Mouse (Mus musculus) embryonic fibroblast, embryonic 13.5 days (primary cell): ENCODE data around the gene Slc15a4.

Experiments used
- CTCF ChIP-seq: IDR thresholded peaks from 2 replicates; pipeline ENCODE4 v1.5.1; 2011; ENCODE audit warnings: mild to moderate bottlenecking, control low read depth, low read length, moderate library complexity, borderline replicate concordance; ENCODE audit not compliant: insufficient read depth
- POLR2A ChIP-seq: IDR thresholded peaks from 2 replicates; pipeline ENCODE4 v1.6.1; 2011; ENCODE audit warnings: low read depth, mild to moderate bottlenecking, control low read depth, low read length, moderate library complexity

- TF ChIP-seq CTCF (no peak), POLR2A (no peak)
Measured at GRCm38 (mm10) chr5:127567165-127567741, 65.4 kb downstream of the Slc15a4 start.
